Mouse (Mus musculus): ENCODE measurements around the gene Btg1.

DNA sequence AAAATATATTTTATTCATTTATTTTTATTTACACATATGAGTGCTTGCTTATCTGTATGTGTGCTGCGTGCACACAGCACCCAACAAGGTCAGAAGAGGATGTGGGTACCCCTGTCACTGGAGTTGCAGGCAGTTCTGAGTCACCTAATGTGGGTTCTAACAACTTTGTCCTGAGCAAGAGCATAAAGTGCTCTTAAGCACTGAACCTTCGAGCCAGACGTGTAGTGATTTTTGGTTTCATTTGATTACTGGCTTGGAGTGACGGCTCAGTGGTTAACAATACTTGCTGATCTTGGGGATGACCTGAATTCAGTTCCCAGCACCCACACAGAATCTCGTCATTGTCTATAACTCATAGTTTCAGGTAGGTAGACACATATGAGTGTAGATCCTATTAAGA is 17.2 kb upstream of the Btg1 start:
- TF ChIP-seq CTCF (IDR thresholded peaks at IDR 0.05; ENCODE audit: insufficient read depth, low read length) (no peak), POLR2A (IDR thresholded peaks at IDR 0.05; ENCODE audit: borderline replicate concordance, extremely low read depth, low read depth, low read length) (no peak)
